Mouse (Mus musculus) liver, embryonic 16.5 days (tissue): ENCODE measurements around the gene Vcl. TPM values are rescaled to one million over a fixed set of nuclear protein-coding genes. Genes with fewer than 3 reads are reported as not detected.
A peak's percentile ranks its signal among the peaks of the same experiment; 100 is the strongest.

Source experiments
- ATAC-seq: fragments of 200-750 bp; cut with Nextera tagmentation; 2 replicates; pipeline ENCODE4 v1.8.0; 2017; ENCODE audit warnings: low read depth, mild to moderate bottlenecking, moderate number of reproducible peaks, moderate library complexity
- H3K27ac ChIP-seq: fragments of 300-500 bp; sonication (generic); 2 replicates; pipeline ENCODE4 v1.5.1; 2014; ENCODE audit warnings: mild to moderate bottlenecking, low read length
- H3K27me3 ChIP-seq: fragments of 300-500 bp; sonication (generic); 2 replicates; pipeline ENCODE4 v1.6.1; 2014; ENCODE audit warnings: low read depth, low read length, mixed read lengths; ENCODE audit not compliant: control insufficient read depth, insufficient read depth
- H3K36me3 ChIP-seq: fragments of 300-500 bp; sonication (generic); 2 replicates; pipeline ENCODE4 v1.6.1; 2014; ENCODE audit warnings: mild to moderate bottlenecking; ENCODE audit not compliant: control insufficient read depth, insufficient read depth
- H3K4me1 ChIP-seq: fragments of 300-500 bp; sonication (generic); 2 replicates; pipeline ENCODE4 v1.6.1; 2014; ENCODE audit warnings: low read depth, low read length, mixed read lengths; ENCODE audit not compliant: control insufficient read depth
- H3K4me2 ChIP-seq: fragments of 300-500 bp; sonication (generic); 2 replicates; pipeline ENCODE4 v1.6.1; 2014; ENCODE audit warnings: low read depth, low read length, mixed read lengths
- H3K4me3 ChIP-seq: fragments of 300-500 bp; sonication (generic); 2 replicates; pipeline ENCODE4 v1.5.1; 2014; ENCODE audit warnings: low read depth, mild to moderate bottlenecking, low read length
- H3K9ac ChIP-seq: fragments of 300-500 bp; sonication (generic); 2 replicates; pipeline ENCODE4 v1.6.1; 2014; ENCODE audit warnings: low read depth, low read length
- H3K9me3 ChIP-seq: fragments of 300-500 bp; sonication (generic); replicated peaks from 2 replicates; pipeline ENCODE4 v1.6.1; 2016; ENCODE audit warnings: low read length; ENCODE audit not compliant: control insufficient read depth
- WGBS: fragments of 180-500 bp; shearing (Covaris S2); extraction: QIAGEN DNeasy Blood & Tissue Kit; methylation state at CpG from one replicate; pipeline ENCODE4 v1.1.7; 2014; ENCODE audit not compliant: insufficient replicate concordance; 5-methylcytosine and 5-hydroxymethylcytosine counted together
- polyA plus RNA-seq: library from polyadenylated mRNA; unstranded; fragments of >200 nt; fragmentation: Nextera tagmentation; extraction: Ambion mirVana; gene quantifications from 2 replicates; pipeline ENCODE4 v1.2.1, GENCODE M21; 2015

Vcl gene
- polyA plus RNA-seq, 1 experiment from 2014 or later, result 19.9 TPM

- H3K9ac ChIP-seq, result peak overlapping the region; percentile 92
- H3K27ac ChIP-seq, result peak overlapping the region; percentile 89
- peak overlapping the region; percentile 96 for H3K4me3 ChIP-seq
- peaks cover 35% of the 10 kb centered on the region for H3K4me1 ChIP-seq
- 11% methylated on average over 8 of the region's 8 CpGs for WGBS
- H3K27me3 ChIP-seq, result no peaks in the 10 kb centered on the region
- no peak for ATAC-seq
- H3K9me3 ChIP-seq, result no peaks in the 10 kb centered on the region
- H3K4me2 ChIP-seq, result peak overlapping the region; percentile 92
- no peaks in the 10 kb centered on the region for H3K36me3 ChIP-seq
Measured at GRCm38 (mm10) chr14:20930481-20931391, 1.5 kb downstream of the Vcl start.

GRCm38 (mm10) chr14:20938424-20938823 lies 9.2 kb downstream of the Vcl start:
- no peaks in the 10 kb centered on the region for H3K36me3 ChIP-seq
- H3K4me3 ChIP-seq, result no peak overlapping the region
- 9% methylated on average over 2 of the region's 2 CpGs for WGBS
- ATAC-seq, result peak; percentile 68
- H3K4me1 ChIP-seq, result peaks cover 27% of the 10 kb centered on the region
- H3K27ac ChIP-seq, result peak overlapping the region; percentile 72
- H3K27me3 ChIP-seq, result no peaks in the 10 kb centered on the region
- peak overlapping the region; percentile 49 for H3K4me2 ChIP-seq
- no peak overlapping the region for H3K9ac ChIP-seq
- H3K9me3 ChIP-seq, result no peaks in the 10 kb centered on the region

GRCm38 (mm10) chr14:20938860-20939259 lies 9.7 kb downstream of the Vcl start:
- 22% methylated on average over 1 of the region's 1 CpGs for WGBS
- peak overlapping the region; percentile 72 for H3K27ac ChIP-seq
- H3K9me3 ChIP-seq, result no peaks in the 10 kb centered on the region
- no peak overlapping the region for H3K4me3 ChIP-seq
- no peaks in the 10 kb centered on the region for H3K27me3 ChIP-seq
- ATAC-seq, result no peak
- H3K9ac ChIP-seq, result no peak overlapping the region
- H3K4me1 ChIP-seq, result peaks cover 27% of the 10 kb centered on the region
- peak overlapping the region; percentile 49 for H3K4me2 ChIP-seq
- H3K36me3 ChIP-seq, result no peaks in the 10 kb centered on the region

GRCm38 (mm10) chr14:20945296-20945695 lies 16.1 kb downstream of the Vcl start:
- Histone ChIP-seq H3K9me3 (no peaks in the 10 kb centered on the region), H3K9ac (no peak overlapping the region), H3K36me3 (no peaks in the 10 kb centered on the region), H3K27me3 (no peaks in the 10 kb centered on the region), H3K27ac (no peak overlapping the region), H3K4me1 (no peaks in the 10 kb centered on the region; the same call in none of the 2 replicates), H3K4me2 (no peak overlapping the region), H3K4me3 (no peak overlapping the region)
- WGBS, result 67% methylated on average over 2 of the region's 2 CpGs
- peak; percentile 71 for ATAC-seq

- Histone ChIP-seq H3K4me1 (no peaks in the 10 kb centered on the region), H3K27me3 (no peaks in the 10 kb centered on the region), H3K4me2 (no peak overlapping the region), H3K27ac (no peak overlapping the region), H3K4me3 (no peak overlapping the region), H3K9me3 (no peaks in the 10 kb centered on the region), H3K9ac (no peak overlapping the region), H3K36me3 (no peaks in the 10 kb centered on the region)
- ATAC-seq, result no peak
Measured at GRCm38 (mm10) chr14:20956021-20956420, 26.8 kb downstream of the Vcl start.

GRCm38 (mm10) chr14:20958971-20959370 lies 29.8 kb downstream of the Vcl start:
- Histone ChIP-seq H3K36me3 (no peaks in the 10 kb centered on the region), H3K4me2 (no peak overlapping the region), H3K4me1 (no peaks in the 10 kb centered on the region), H3K9ac (no peak overlapping the region), H3K27ac (no peak overlapping the region), H3K27me3 (no peaks in the 10 kb centered on the region), H3K4me3 (no peak overlapping the region), H3K9me3 (no peaks in the 10 kb centered on the region)
- ATAC-seq, result no peak
- 59% methylated on average over 2 of the region's 2 CpGs for WGBS

- Histone ChIP-seq H3K9ac (no peak overlapping the region), H3K4me2 (no peak overlapping the region), H3K4me1 (no peaks in the 10 kb centered on the region; the same call in 1 of the 2 replicates), H3K4me3 (no peak overlapping the region), H3K36me3 (no peaks in the 10 kb centered on the region), H3K9me3 (no peaks in the 10 kb centered on the region), H3K27ac (no peak overlapping the region), H3K27me3 (no peaks in the 10 kb centered on the region)
- ATAC-seq, result no peak
- WGBS, result 27% methylated on average over 1 of the region's 1 CpGs
Measured at GRCm38 (mm10) chr14:20962466-20962865, 33.3 kb downstream of the Vcl start.

- Histone ChIP-seq H3K27ac (no peak overlapping the region), H3K36me3 (no peaks in the 10 kb centered on the region), H3K4me3 (no peak overlapping the region), H3K27me3 (no peaks in the 10 kb centered on the region), H3K4me2 (no peak overlapping the region), H3K9me3 (no peaks in the 10 kb centered on the region), H3K4me1 (no peaks in the 10 kb centered on the region; the same call in 1 of the 2 replicates), H3K9ac (no peak overlapping the region)
- WGBS, result 23% methylated on average over 1 of the region's 1 CpGs
- no peak for ATAC-seq
Measured at GRCm38 (mm10) chr14:20962906-20963305, 33.7 kb downstream of the Vcl start.

- H3K9me3 ChIP-seq, result no peaks in the 10 kb centered on the region
- no peak overlapping the region for H3K4me3 ChIP-seq
- H3K36me3 ChIP-seq, result no peaks in the 10 kb centered on the region
- no peak overlapping the region for H3K9ac ChIP-seq
- no peak overlapping the region for H3K4me2 ChIP-seq
- H3K27ac ChIP-seq, result no peak overlapping the region
- no peaks in the 10 kb centered on the region; the same call in 1 of the 2 replicates for H3K4me1 ChIP-seq
- ATAC-seq, result no peak
- H3K27me3 ChIP-seq, result no peaks in the 10 kb centered on the region
- 65% methylated on average over 4 of the region's 4 CpGs for WGBS
Measured at GRCm38 (mm10) chr14:20963863-20964262, 34.7 kb downstream of the Vcl start.
